Mouse (Mus musculus) stomach, embryonic 14.5 days (tissue): ENCODE data around the gene Aldh16a1. TPM values are rescaled to one million over a fixed set of nuclear protein-coding genes. Genes with fewer than 3 reads are reported as not detected.
A peak's percentile ranks its signal among the peaks of the same experiment; 100 is the strongest.

Experiments
- ATAC-seq: fragments of 200-750 bp; cut with Nextera tagmentation; 2 replicates; pipeline ENCODE4 v1.8.0; 2017; ENCODE audit warnings: low read depth, moderate TSS enrichment; ENCODE audit not compliant: insufficient number of reproducible peaks, insufficient read depth, low FRiP score
- H3K27ac ChIP-seq: fragments of 300-500 bp; sonication (generic); 2 replicates; pipeline ENCODE4 v1.5.1; 2014; ENCODE audit warnings: mild to moderate bottlenecking, low read length, moderate library complexity, mixed read lengths
- H3K27me3 ChIP-seq: fragments of 300-500 bp; sonication (generic); 2 replicates; pipeline ENCODE4 v1.6.1; 2014; ENCODE audit warnings: low read length, control low read depth, mixed read lengths; ENCODE audit not compliant: control insufficient read depth, insufficient read depth
- H3K36me3 ChIP-seq: fragments of 300-500 bp; sonication (generic); 2 replicates; pipeline ENCODE4 v1.6.1; 2014; ENCODE audit warnings: mild to moderate bottlenecking, control low read depth, low read length, moderate library complexity, mixed read lengths; ENCODE audit not compliant: control insufficient read depth, insufficient read depth
- H3K4me1 ChIP-seq: fragments of 300-500 bp; sonication (generic); 2 replicates; pipeline ENCODE4 v1.6.1; 2014; ENCODE audit warnings: low read length, control low read depth, mixed read lengths; ENCODE audit not compliant: control insufficient read depth, insufficient read depth
- H3K4me2 ChIP-seq: fragments of 300-500 bp; sonication (generic); replicated peaks from 2 replicates; pipeline ENCODE4 v1.6.1; 2014; ENCODE audit warnings: low read depth, low read length, control low read depth
- H3K4me3 ChIP-seq: fragments of 300-500 bp; sonication (generic); 2 replicates; pipeline ENCODE4 v1.5.1; 2014; ENCODE audit warnings: low read depth, low read length, control low read depth
- H3K9ac ChIP-seq: fragments of 300-500 bp; sonication (generic); replicated peaks from 2 replicates; pipeline ENCODE4 v1.6.1; 2014; ENCODE audit warnings: low read depth, mild to moderate bottlenecking, control low read depth, low read length, moderate library complexity, mixed read lengths
- H3K9me3 ChIP-seq: fragments of 300-500 bp; sonication (generic); 2 replicates; pipeline ENCODE4 v1.6.1; 2016; ENCODE audit warnings: low read depth, low read length, control low read depth; ENCODE audit not compliant: control insufficient read depth
- WGBS: fragments of 180-500 bp; shearing (Covaris S2); extraction: QIAGEN DNeasy Blood & Tissue Kit; methylation state at CpG from one replicate; pipeline ENCODE4 v1.1.7; 2014; 5-methylcytosine and 5-hydroxymethylcytosine counted together
- polyA plus RNA-seq: library from polyadenylated mRNA; unstranded; fragments of >200 nt; fragmentation: Nextera tagmentation; extraction: Ambion mirVana; gene quantifications from 2 replicates; pipeline ENCODE4 v1.2.1, GENCODE M21; 2014

Gene Aldh16a1
- polyA plus RNA-seq, 1 experiment from 2014 or later, result 54.1 TPM

- Histone ChIP-seq H3K27me3 (peaks cover 49% of the 10 kb centered on the region), H3K9me3 (no peaks in the 10 kb centered on the region), H3K36me3 (no peaks in the 10 kb centered on the region), H3K4me1 (no peaks in the 10 kb centered on the region), H3K27ac (no peak overlapping the region), H3K4me3 (no peak overlapping the region), H3K4me2 (no peak overlapping the region), H3K9ac (no peak overlapping the region)
- no peak for ATAC-seq
- WGBS, result 65% methylated on average over 7 of the region's 7 CpGs
Measured at GRCm38 (mm10) chr7:45183672-45184071, 29.3 kb upstream of the Aldh16a1 start.

- Histone ChIP-seq H3K4me2 (peak overlapping the region; percentile 41), H3K4me3 (peak overlapping the region; percentile 19), H3K9me3 (no peaks in the 10 kb centered on the region), H3K36me3 (no peaks in the 10 kb centered on the region), H3K27me3 (peaks cover 57% of the 10 kb centered on the region), H3K4me1 (no peaks in the 10 kb centered on the region), H3K9ac (no peak overlapping the region), H3K27ac (no peak overlapping the region)
- 0 out of 2 replicates have a peak, but pooled peaks have one; percentile 7 for ATAC-seq
- 19% methylated on average over 11 of the region's 11 CpGs for WGBS
Measured at GRCm38 (mm10) chr7:45182606-45183005, 28.2 kb upstream of the Aldh16a1 start.

GRCm38 (mm10) chr7:45182199-45182601, 27.8 kb upstream of the Aldh16a1 start:
- Histone ChIP-seq H3K36me3 (no peaks in the 10 kb centered on the region), H3K4me2 (peak overlapping the region; percentile 41), H3K9ac (no peak overlapping the region), H3K27me3 (peaks cover 58% of the 10 kb centered on the region), H3K27ac (no peak overlapping the region), H3K4me3 (peak overlapping the region; percentile 19), H3K9me3 (no peaks in the 10 kb centered on the region), H3K4me1 (no peaks in the 10 kb centered on the region)
- peak; percentile 84 for ATAC-seq
- WGBS, result under 1% methylated on average over 34 of the region's 34 CpGs

- no peaks in the 10 kb centered on the region for H3K4me1 ChIP-seq
- H3K9me3 ChIP-seq, result no peaks in the 10 kb centered on the region
- H3K27me3 ChIP-seq, result peaks cover 65% of the 10 kb centered on the region
- no peak overlapping the region for H3K9ac ChIP-seq
- no peak overlapping the region for H3K4me3 ChIP-seq
- no peak overlapping the region for H3K4me2 ChIP-seq
- no peak overlapping the region for H3K27ac ChIP-seq
- WGBS, result 6% methylated on average over 35 of the region's 35 CpGs
- ATAC-seq, result no peak
- no peaks in the 10 kb centered on the region for H3K36me3 ChIP-seq
Measured at GRCm38 (mm10) chr7:45181540-45181939, 27.2 kb upstream of the Aldh16a1 start.

GRCm38 (mm10) chr7:45180896-45181477, 26.6 kb upstream of the Aldh16a1 start, which contains the start of gene Pth2:
Gene Pth2, plus strand, starts transcription at chr7:45180995.
- Histone ChIP-seq H3K27ac (no peak within 1 kb of the TSS), H3K27me3 (peaks cover 68% of the 10 kb centered on the region), H3K9ac (no peak within 1 kb of the TSS), H3K4me2 (no peak within 1 kb of the TSS), H3K4me3 (no peak within 1 kb of the TSS), H3K9me3 (no peaks in the 10 kb centered on the region), H3K36me3 (no peaks in the 10 kb centered on the region), H3K4me1 (peaks cover 4% of the 10 kb centered on the region; the same call in 1 of the 2 replicates)
- ATAC-seq, result no peak
- 23% methylated on average over 20 of the region's 20 CpGs for WGBS

GRCm38 (mm10) chr7:45179469-45179868, 25.1 kb upstream of the Aldh16a1 start, which contains the start of gene Gfy:
Gene Gfy, minus strand, starts transcription at chr7:45179569.
- Histone ChIP-seq H3K4me3 (no peak within 1 kb of the TSS), H3K4me2 (no peak within 1 kb of the TSS), H3K27me3 (peaks cover 79% of the 10 kb centered on the region), H3K9ac (no peak within 1 kb of the TSS), H3K4me1 (peaks cover 4% of the 10 kb centered on the region; the same call in 1 of the 2 replicates), H3K9me3 (no peaks in the 10 kb centered on the region), H3K36me3 (no peaks in the 10 kb centered on the region), H3K27ac (no peak within 1 kb of the TSS)
- ATAC-seq, result no peak
- 27% methylated on average over 7 of the region's 7 CpGs for WGBS

- Histone ChIP-seq H3K4me1 (peaks cover 4% of the 10 kb centered on the region; the same call in 1 of the 2 replicates), H3K9ac (no peak overlapping the region), H3K9me3 (no peaks in the 10 kb centered on the region), H3K27ac (no peak overlapping the region), H3K27me3 (peaks cover 80% of the 10 kb centered on the region), H3K4me3 (no peak overlapping the region), H3K36me3 (no peaks in the 10 kb centered on the region), H3K4me2 (no peak overlapping the region)
- ATAC-seq, result no peak
- WGBS, result 22% methylated on average over 7 of the region's 7 CpGs
Measured at GRCm38 (mm10) chr7:45178550-45178949, 24.2 kb upstream of the Aldh16a1 start.

GRCm38 (mm10) chr7:45176356-45176755, 22.0 kb upstream of the Aldh16a1 start:
- no peak for ATAC-seq
- H3K27ac ChIP-seq, result no peak overlapping the region
- H3K4me2 ChIP-seq, result peak overlapping the region; percentile 16; the same call in 1 of the 2 replicates
- WGBS, result 5% methylated on average over 30 of the region's 31 CpGs
- H3K27me3 ChIP-seq, result peaks cover 66% of the 10 kb centered on the region
- no peaks in the 10 kb centered on the region for H3K36me3 ChIP-seq
- peaks cover 4% of the 10 kb centered on the region; the same call in 1 of the 2 replicates for H3K4me1 ChIP-seq
- no peaks in the 10 kb centered on the region for H3K9me3 ChIP-seq
- peak overlapping the region; percentile 4; the same call in 1 of the 2 replicates for H3K4me3 ChIP-seq
- H3K9ac ChIP-seq, result no peak overlapping the region
